Mouse (Mus musculus) right cerebral cortex, postnatal 4 days (tissue): Measurements from ENCODE around the gene Nat8f5.
"Not testable (repeated sequence)": the region's sequence is repeated elsewhere in the genome, so short reads cannot be mapped to it uniquely, and the experiment has no call there.

Experiments
- DNase-seq: peaks from one replicate; pipeline ENCODE4 v3.0.0-alpha.2; 2022

The Nat8f5 gene

GRCm38 (mm10) chr6:85820837-85821236 is at the start of gene Nat8f5, which contains the start of gene Nat8f6:
Nat8f5 (minus strand) TSS chr6:85820972.
Nat8f6 (minus strand) TSS chr6:85820954.
- no peak for DNase-seq

- not testable (repeated sequence) for DNase-seq
Measured at GRCm38 (mm10) chr6:85869006-85869405, 48.2 kb upstream of the Nat8f5 start, which contains the start of gene Nat8f2. Nat8f2 (minus strand) TSS chr6:85869158.

- DNase-seq, result no peak
Measured at GRCm38 (mm10) chr6:85867726-85868690, 47.2 kb upstream of the Nat8f5 start.

GRCm38 (mm10) chr6:85866995-85867394 is 46.2 kb upstream of the Nat8f5 start:
- not testable (repeated sequence) for DNase-seq

- DNase-seq, result not testable (repeated sequence)
Measured at GRCm38 (mm10) chr6:85866166-85866565, 45.4 kb upstream of the Nat8f5 start.

GRCm38 (mm10) chr6:85864900-85865639 is 44.3 kb upstream of the Nat8f5 start:
- not testable (repeated sequence) for DNase-seq

GRCm38 (mm10) chr6:85863840-85864239 is 43.1 kb upstream of the Nat8f5 start:
- DNase-seq, result no peak

- no peak for DNase-seq
Measured at GRCm38 (mm10) chr6:85863136-85863535, 42.4 kb upstream of the Nat8f5 start.

GRCm38 (mm10) chr6:85862565-85862964 is 41.8 kb upstream of the Nat8f5 start:
- no peak for DNase-seq

GRCm38 (mm10) chr6:85861247-85861646 is 40.5 kb upstream of the Nat8f5 start:
- no peak for DNase-seq

- DNase-seq, result peak; percentile 44
Measured at GRCm38 (mm10) chr6:85856194-85856678, 35.5 kb upstream of the Nat8f5 start.

- DNase-seq, result no peak
Measured at GRCm38 (mm10) chr6:85853481-85853880, 32.7 kb upstream of the Nat8f5 start.

GRCm38 (mm10) chr6:85851062-85851773 is 30.4 kb upstream of the Nat8f5 start:
- DNase-seq, result no peak

GRCm38 (mm10) chr6:85849240-85849639 is 28.5 kb upstream of the Nat8f5 start:
- DNase-seq, result no peak

GRCm38 (mm10) chr6:85848140-85848539 is 27.4 kb upstream of the Nat8f5 start:
- DNase-seq, result no peak

GRCm38 (mm10) chr6:85846921-85847320 is 26.1 kb upstream of the Nat8f5 start:
- DNase-seq, result no peak

- DNase-seq, result not testable (repeated sequence)
Measured at GRCm38 (mm10) chr6:85843677-85844458, 23.1 kb upstream of the Nat8f5 start.

GRCm38 (mm10) chr6:85839982-85840381 is 19.2 kb upstream of the Nat8f5 start:
- DNase-seq, result no peak

- no peak for DNase-seq
Measured at GRCm38 (mm10) chr6:85838674-85839073, 17.9 kb upstream of the Nat8f5 start.

- peak; percentile 27 for DNase-seq
Measured at GRCm38 (mm10) chr6:85837307-85837706, 16.5 kb upstream of the Nat8f5 start.

- peak; percentile 69 for DNase-seq
Measured at GRCm38 (mm10) chr6:85836827-85837226, 16.1 kb upstream of the Nat8f5 start.

- not testable (repeated sequence) for DNase-seq
Measured at GRCm38 (mm10) chr6:85836098-85836497, 15.3 kb upstream of the Nat8f5 start.
